8 mouse cellular contexts compared by ENCODE assay signal in the genomic region with DNA sequence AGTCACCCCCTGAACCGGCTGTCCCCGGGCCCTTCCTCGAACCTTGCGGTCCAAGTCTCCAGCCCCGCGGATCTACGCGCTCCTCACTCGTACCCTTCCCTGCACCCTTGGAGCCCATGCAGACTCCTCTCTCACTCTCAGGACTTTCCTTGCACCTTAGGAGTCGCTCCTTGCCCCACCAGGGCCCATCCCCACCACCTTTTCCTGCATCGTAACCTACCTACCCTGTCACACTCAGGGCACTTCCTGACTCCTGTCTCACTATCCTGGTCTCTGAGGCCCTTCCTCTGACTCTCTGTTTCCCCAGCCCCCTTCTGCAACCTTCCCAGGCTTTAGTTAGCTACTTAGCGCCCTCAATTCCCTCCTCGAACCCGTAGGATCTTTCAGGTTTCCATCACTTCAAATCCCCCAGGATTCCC. TPM values are rescaled to one million over a fixed set of nuclear protein-coding genes. Genes with fewer than 3 reads are reported as not detected.
A peak's percentile ranks its signal among the peaks of the same experiment; 100 is the strongest.
DNase-seq lines count a peak whose midpoint lies in the region; ATAC-seq and TF ChIP-seq lines count a peak whose summit lies in the region.

No protein-coding gene starts in this region.

- no peak for TF ChIP-seq CTCF in left cerebral cortex, adult 2 months (IDR thresholded peaks at IDR 0.05)

- H3K4me1 ChIP-seq in embryonic facial prominence, embryonic 10.5 days, result peaks cover 40% of the 10 kb centered on the region
- peaks cover 25% of the 10 kb centered on the region for H3K4me1 ChIP-seq in hindbrain, embryonic 16.5 days (ENCODE audit: control insufficient read depth, insufficient read depth, low read depth, low read length)

- peaks cover 5% of the 10 kb centered on the region for H3K79me2 ChIP-seq in myocyte (ENCODE audit: control insufficient read depth, insufficient read depth)

- H3K27me3 ChIP-seq in embryonic facial prominence, embryonic 10.5 days (replicated peaks; ENCODE audit: low read depth, poor library complexity, severe bottlenecking), result no peaks in the 10 kb centered on the region
- H3K27me3 ChIP-seq in hindbrain, embryonic 16.5 days (replicated peaks; ENCODE audit: control insufficient read depth, insufficient read depth, low read length), result no peaks in the 10 kb centered on the region
- H3K27me3 ChIP-seq in myocyte (ENCODE audit: control insufficient read depth, insufficient read depth, insufficient read length), result no peaks in the 10 kb centered on the region

- H3K27ac ChIP-seq in left cerebral cortex, adult 2 months, result peak overlapping the region; percentile 92
- peak overlapping the region; percentile 94 for H3K27ac ChIP-seq in embryonic facial prominence, embryonic 10.5 days (replicated peaks)
- H3K27ac ChIP-seq in hindbrain, embryonic 16.5 days (ENCODE audit: low read depth, low read length), result peak overlapping the region; percentile 95

- peak overlapping the region; percentile 85 for H3K4me2 ChIP-seq in hindbrain, embryonic 16.5 days (ENCODE audit: low read length)
- H3K4me2 ChIP-seq in myocyte (ENCODE audit: low read depth), result peak overlapping the region; percentile 95

- peak overlapping the region; percentile 84 for H3K4me3 ChIP-seq in left cerebral cortex, adult 2 months
- peak overlapping the region; percentile 88 for H3K4me3 ChIP-seq in embryonic facial prominence, embryonic 10.5 days
- H3K4me3 ChIP-seq in hindbrain, embryonic 16.5 days (ENCODE audit: low read length), result peak overlapping the region; percentile 75
- H3K4me3 ChIP-seq in myocyte, result peak overlapping the region; percentile 72

- no peaks in the 10 kb centered on the region for H3K9me3 ChIP-seq in embryonic facial prominence, embryonic 10.5 days
- H3K9me3 ChIP-seq in hindbrain, embryonic 16.5 days (ENCODE audit: control insufficient read depth, low read length), result no peaks in the 10 kb centered on the region

- H3K9ac ChIP-seq in hindbrain, embryonic 16.5 days (ENCODE audit: low read depth, low read length), result peak overlapping the region; percentile 91

- 0% methylated on average over 14 of the region's 14 CpGs for WGBS in embryonic facial prominence, embryonic 10.5 days
- 2% methylated on average over 10 of the region's 14 CpGs for WGBS in hindbrain, embryonic 16.5 days

- intact Hi-C loops in left cerebral cortex, adult 2 months (cut with DNase I), result loop anchor here (2.0 kb wide), 1 partner anchor 50 kb away; no protein-coding TSS in a partner anchor

- H3ac ChIP-seq in myocyte (ENCODE audit: control insufficient read depth, insufficient read length), result peak overlapping the region; percentile 4

- peak in 1 of 2 experiments; percentile 23 for DNase-seq in left cerebral cortex, adult 2 months (ENCODE audit: extremely low spot score in 1 of 2, low spot score in 2 of 2)
- DNase-seq in left cerebral cortex, adult 8-10 months (ENCODE audit: low spot score in 2 of 2), result no peak
- no peak for DNase-seq in embryonic facial prominence, embryonic 10.5 days (ENCODE audit: low spot score)
- DNase-seq in gastrocnemius, postnatal 4 days (ENCODE audit: low spot score in 2 of 2), result no peak
- DNase-seq in adrenal gland, postnatal 4 days (ENCODE audit: low spot score in 2 of 2), result no peak
- no peak for DNase-seq in ovary, postnatal 14 days (ENCODE audit: low spot score)

- no peak for TF ChIP-seq POLR2A in myocyte (IDR thresholded peaks at IDR 0.05; ENCODE audit: insufficient read length, low read depth)

- peak; percentile 48 for ATAC-seq in hindbrain, embryonic 16.5 days

- H3K36me3 ChIP-seq in embryonic facial prominence, embryonic 10.5 days (replicated peaks), result peaks cover 36% of the 10 kb centered on the region
- no peaks in the 10 kb centered on the region for H3K36me3 ChIP-seq in hindbrain, embryonic 16.5 days (ENCODE audit: control insufficient read depth, insufficient read depth, low read length)
- no peaks in the 10 kb centered on the region for H3K36me3 ChIP-seq in myocyte (ENCODE audit: control insufficient read depth, insufficient read depth)

TF ChIP-seq in myocyte, 11 proteins besides CTCF, POLR2A, EP300 and RAD21:
- TF ChIP-seq REST (IDR thresholded peaks at IDR 0.05; ENCODE audit: insufficient read depth, insufficient read length) (no peak), TCF12 (IDR thresholded peaks at IDR 0.05; ENCODE audit: insufficient read depth, poor library complexity, severe bottlenecking) (no peak), MYOG (IDR thresholded peaks at IDR 0.05; ENCODE audit: control insufficient read depth in 1 of 3, insufficient read depth in 1 of 3, insufficient read length in 2 of 3, low read depth in 2 of 3) (no peak), TCF3 (IDR thresholded peaks at IDR 0.05; ENCODE audit: insufficient read length, low read depth) (no peak), SRF (IDR thresholded peaks at IDR 0.05; ENCODE audit: control insufficient read depth, insufficient read length, low read depth) (no peak)

RNA-seq across cellular contexts. Expression of a gene that starts 0.4 kb away (rescaled TPM):
- 10 to 100 TPM; 23.8 to 31.1 TPM for total RNA-seq in left cerebral cortex, adult 2 months (2021)
- total RNA-seq in left cerebral cortex, adult 8-10 months (2022), result 10 to 100 TPM; 22.0 to 31.3 (median 25.3) TPM
- polyA plus RNA-seq in embryonic facial prominence, embryonic 10.5 days (2016; fragmentation: Nextera tagmentation; extraction: Ambion mirVana), result 102 and 103 TPM in 2 replicates
- polyA plus RNA-seq in hindbrain, embryonic 16.5 days (2015; fragmentation: Nextera tagmentation; extraction: Ambion mirVana), result 47.4 and 57.4 TPM in 2 replicates
- polyA plus RNA-seq in myocyte (2012; fragmentation: generic; extraction: Trizol), result 19.2 TPM
- 10 to 100 TPM; 33.2 to 39.2 TPM for total RNA-seq in gastrocnemius, postnatal 4 days (2021)
- total RNA-seq in adrenal gland, postnatal 4 days (2021), result 10 to 100 TPM; 89.8 to 94.8 TPM

RNA-seq across cellular contexts. Expression of a gene that starts 12.6 kb away (rescaled TPM):
- 1 to 10 TPM; 3.8 to 4.8 TPM for total RNA-seq in left cerebral cortex, adult 2 months (2021)
- 1 to 10 TPM; 5.1 to 8.7 (median 6.8) TPM for total RNA-seq in left cerebral cortex, adult 8-10 months (2022)
- 42.5 and 46.0 TPM in 2 replicates for polyA plus RNA-seq in embryonic facial prominence, embryonic 10.5 days (2016; fragmentation: Nextera tagmentation; extraction: Ambion mirVana)
- 23.1 and 29.7 TPM in 2 replicates for polyA plus RNA-seq in hindbrain, embryonic 16.5 days (2015; fragmentation: Nextera tagmentation; extraction: Ambion mirVana)
- polyA plus RNA-seq in myocyte (2012; fragmentation: generic; extraction: Trizol), result 0.19 TPM
- total RNA-seq in gastrocnemius, postnatal 4 days (2021), result 1 to 10 TPM; 7.6 to 8.0 TPM
- total RNA-seq in adrenal gland, postnatal 4 days (2021), result 10 to 100 TPM; 36.6 to 40.4 TPM

RNA-seq across cellular contexts. Expression of a gene that starts 15.3 kb away (rescaled TPM):
- not detected for total RNA-seq in left cerebral cortex, adult 2 months (2021)
- under 1 TPM in 2 of 4 experiments, not detected in 2; 0.16 to 0.21 TPM for total RNA-seq in left cerebral cortex, adult 8-10 months (2022)
- polyA plus RNA-seq in embryonic facial prominence, embryonic 10.5 days (2016; fragmentation: Nextera tagmentation; extraction: Ambion mirVana), result 0.14 and 0.20 TPM in 2 replicates
- 0.12 and 0.18 TPM in 2 replicates for polyA plus RNA-seq in hindbrain, embryonic 16.5 days (2015; fragmentation: Nextera tagmentation; extraction: Ambion mirVana)
- polyA plus RNA-seq in myocyte (2012; fragmentation: generic; extraction: Trizol), result 0.04 TPM
- under 1 TPM; 0.13 to 0.29 TPM for total RNA-seq in gastrocnemius, postnatal 4 days (2021)
- under 1 TPM; 0.11 to 0.25 TPM for total RNA-seq in adrenal gland, postnatal 4 days (2021)

RNA-seq across cellular contexts. Expression of a gene that starts 30.8 kb away (rescaled TPM):
- total RNA-seq in left cerebral cortex, adult 2 months (2021), result not detected
- not detected for total RNA-seq in left cerebral cortex, adult 8-10 months (2022)
- not detected in 2 replicates for polyA plus RNA-seq in embryonic facial prominence, embryonic 10.5 days (2016; fragmentation: Nextera tagmentation; extraction: Ambion mirVana)
- not detected in 2 replicates for polyA plus RNA-seq in hindbrain, embryonic 16.5 days (2015; fragmentation: Nextera tagmentation; extraction: Ambion mirVana)
- not detected for polyA plus RNA-seq in myocyte (2012; fragmentation: generic; extraction: Trizol)
- total RNA-seq in gastrocnemius, postnatal 4 days (2021), result not detected
- total RNA-seq in adrenal gland, postnatal 4 days (2021), result not detected

RNA-seq across cellular contexts. Expression of a gene that starts 42.3 kb away (rescaled TPM):
- under 1 TPM; 0.36 to 0.58 TPM for total RNA-seq in left cerebral cortex, adult 2 months (2021)
- under 1 TPM; 0.26 to 0.70 (median 0.39) TPM for total RNA-seq in left cerebral cortex, adult 8-10 months (2022)
- 0.15 and 0.19 TPM in 2 replicates for polyA plus RNA-seq in embryonic facial prominence, embryonic 10.5 days (2016; fragmentation: Nextera tagmentation; extraction: Ambion mirVana)
- 0.95 and 1.3 TPM in 2 replicates for polyA plus RNA-seq in hindbrain, embryonic 16.5 days (2015; fragmentation: Nextera tagmentation; extraction: Ambion mirVana)
- 0.56 TPM for polyA plus RNA-seq in myocyte (2012; fragmentation: generic; extraction: Trizol)
- total RNA-seq in gastrocnemius, postnatal 4 days (2021), result under 1 TPM; 0.18 to 0.29 TPM
- total RNA-seq in adrenal gland, postnatal 4 days (2021), result under 1 TPM; 0.14 to 0.31 TPM
